Mouse (Mus musculus): ENCODE results near the gene Robo4. TPM values are rescaled to one million over a fixed set of nuclear protein-coding genes. Genes with fewer than 3 reads are reported as not detected.

The Robo4 gene
- polyA plus RNA-seq, 1 experiment: 11.4 TPM

DNA sequence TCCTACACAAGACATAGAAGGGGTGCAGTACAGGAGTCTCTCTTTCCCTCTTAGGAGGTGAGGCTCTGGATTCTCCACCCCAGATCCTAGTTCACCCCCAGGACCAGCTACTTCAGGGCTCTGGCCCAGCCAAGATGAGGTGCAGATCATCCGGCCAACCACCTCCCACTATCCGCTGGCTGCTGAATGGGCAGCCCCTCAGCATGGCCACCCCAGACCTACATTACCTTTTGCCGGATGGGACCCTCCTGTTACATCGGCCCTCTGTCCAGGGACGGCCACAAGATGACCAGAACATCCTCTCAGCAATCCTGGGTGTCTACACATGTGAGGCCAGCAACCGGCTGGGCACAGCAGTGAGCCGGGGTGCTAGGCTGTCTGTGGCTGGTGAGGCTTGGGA, 804 bp downstream of the Robo4 start:
- no peaks in the 10 kb centered on the region for H3K27me3 ChIP-seq (ENCODE audit: control insufficient read depth, insufficient read depth, low read length)
- H3K27ac ChIP-seq (ENCODE audit: insufficient read depth, low read length): 0 out of 2 replicates have a peak overlapping the region, but pooled peaks have one; percentile 25
- H3K4me1 ChIP-seq (ENCODE audit: control insufficient read depth, insufficient read depth, insufficient read length): no peaks in the 10 kb centered on the region
- H3K4me3 ChIP-seq (ENCODE audit: extremely low read depth, insufficient read depth, insufficient read length): peak overlapping the region; percentile 11; the same call in 1 of the 2 replicates
- DNase-seq (ENCODE audit: low read depth in 1 of 2, low spot score in 2 of 2): no peak
- no peaks in the 10 kb centered on the region for H3K36me3 ChIP-seq (ENCODE audit: control insufficient read depth, insufficient read depth, low read length)
- WGBS: 62% methylated on average over 7 of the region's 7 CpGs
- TF ChIP-seq CTCF (IDR thresholded peaks at IDR 0.05; ENCODE audit: extremely low read depth, insufficient read depth, insufficient read length, insufficient replicate concordance) (no peak), POLR2A (IDR thresholded peaks at IDR 0.05; ENCODE audit: low read depth, low read length) (no peak)

GRCm38 (mm10) chr9:37403011-37403410, 1.3 kb downstream of the Robo4 start:
- H3K27ac ChIP-seq (ENCODE audit: insufficient read depth, low read length): no peak overlapping the region
- H3K4me3 ChIP-seq (ENCODE audit: extremely low read depth, insufficient read depth, insufficient read length): no peak overlapping the region
- WGBS: 83% methylated on average over 7 of the region's 7 CpGs
- H3K4me1 ChIP-seq (ENCODE audit: control insufficient read depth, insufficient read depth, insufficient read length): no peaks in the 10 kb centered on the region
- no peaks in the 10 kb centered on the region for H3K27me3 ChIP-seq (ENCODE audit: control insufficient read depth, insufficient read depth, low read length)
- H3K36me3 ChIP-seq (ENCODE audit: control insufficient read depth, insufficient read depth, low read length): no peaks in the 10 kb centered on the region
- no peak for DNase-seq (ENCODE audit: low read depth in 1 of 2, low spot score in 2 of 2)
- no peak for TF ChIP-seq CTCF (IDR thresholded peaks at IDR 0.05; ENCODE audit: extremely low read depth, insufficient read depth, insufficient read length, insufficient replicate concordance)
- TF ChIP-seq POLR2A (IDR thresholded peaks at IDR 0.05; ENCODE audit: low read depth, low read length): no peak

- no peaks in the 10 kb centered on the region for H3K36me3 ChIP-seq (ENCODE audit: control insufficient read depth, insufficient read depth, low read length)
- H3K4me1 ChIP-seq (ENCODE audit: control insufficient read depth, insufficient read depth, insufficient read length): no peaks in the 10 kb centered on the region
- no peak overlapping the region for H3K4me3 ChIP-seq (ENCODE audit: extremely low read depth, insufficient read depth, insufficient read length)
- no peaks in the 10 kb centered on the region for H3K27me3 ChIP-seq (ENCODE audit: control insufficient read depth, insufficient read depth, low read length)
- DNase-seq (ENCODE audit: low read depth in 1 of 2, low spot score in 2 of 2): no peak
- no peak overlapping the region for H3K27ac ChIP-seq (ENCODE audit: insufficient read depth, low read length)
- no peak for TF ChIP-seq POLR2A (IDR thresholded peaks at IDR 0.05; ENCODE audit: low read depth, low read length)
- peak; percentile 48; the same call in 1 of the 2 replicates for TF ChIP-seq CTCF (IDR thresholded peaks at IDR 0.05; ENCODE audit: extremely low read depth, insufficient read depth, insufficient read length, insufficient replicate concordance)
- WGBS: 0% methylated on average over 1 of the region's 1 CpGs
Measured at GRCm38 (mm10) chr9:37406372-37406771, 4.7 kb downstream of the Robo4 start.

DNA sequence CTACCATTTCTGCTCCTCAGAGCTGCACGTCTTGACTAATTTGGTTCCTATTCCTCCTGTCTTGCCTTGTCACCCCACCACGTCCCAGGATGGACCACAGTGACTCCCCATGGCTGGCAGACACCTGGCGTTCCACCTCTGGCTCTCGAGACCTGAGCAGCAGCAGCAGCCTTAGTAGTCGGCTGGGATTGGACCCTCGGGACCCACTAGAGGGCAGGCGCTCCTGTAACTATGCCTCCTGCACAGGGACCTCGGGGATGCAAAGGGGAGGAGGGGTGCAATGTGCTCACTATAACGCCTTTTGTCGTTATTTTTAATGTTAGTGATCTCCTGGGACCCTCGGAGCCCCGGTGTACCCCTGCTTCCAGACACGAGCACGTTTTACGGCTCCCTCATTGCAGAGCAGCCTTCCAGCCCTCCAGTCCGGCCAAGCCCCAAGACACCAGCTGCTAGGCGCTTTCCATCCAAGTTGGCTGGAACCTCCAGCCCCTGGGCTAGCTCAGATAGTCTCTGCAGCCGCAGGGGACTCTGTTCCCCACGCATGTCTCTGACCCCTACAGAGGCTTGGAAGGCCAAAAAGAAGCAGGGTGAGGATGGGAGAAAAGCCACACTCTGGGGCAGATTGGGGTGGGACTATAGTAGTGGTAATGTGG, 6.3 kb downstream of the Robo4 start:
- H3K27ac ChIP-seq (ENCODE audit: insufficient read depth, low read length): no peak overlapping the region
- TF ChIP-seq POLR2A (IDR thresholded peaks at IDR 0.05; ENCODE audit: low read depth, low read length): no peak
- H3K4me3 ChIP-seq (ENCODE audit: extremely low read depth, insufficient read depth, insufficient read length): no peak overlapping the region
- no peaks in the 10 kb centered on the region for H3K4me1 ChIP-seq (ENCODE audit: control insufficient read depth, insufficient read depth, insufficient read length)
- no peaks in the 10 kb centered on the region for H3K27me3 ChIP-seq (ENCODE audit: control insufficient read depth, insufficient read depth, low read length)
- DNase-seq (ENCODE audit: low read depth in 1 of 2, low spot score in 2 of 2): no peak
- 82% methylated on average over 19 of the region's 19 CpGs for WGBS
- no peaks in the 10 kb centered on the region for H3K36me3 ChIP-seq (ENCODE audit: control insufficient read depth, insufficient read depth, low read length)

DNA sequence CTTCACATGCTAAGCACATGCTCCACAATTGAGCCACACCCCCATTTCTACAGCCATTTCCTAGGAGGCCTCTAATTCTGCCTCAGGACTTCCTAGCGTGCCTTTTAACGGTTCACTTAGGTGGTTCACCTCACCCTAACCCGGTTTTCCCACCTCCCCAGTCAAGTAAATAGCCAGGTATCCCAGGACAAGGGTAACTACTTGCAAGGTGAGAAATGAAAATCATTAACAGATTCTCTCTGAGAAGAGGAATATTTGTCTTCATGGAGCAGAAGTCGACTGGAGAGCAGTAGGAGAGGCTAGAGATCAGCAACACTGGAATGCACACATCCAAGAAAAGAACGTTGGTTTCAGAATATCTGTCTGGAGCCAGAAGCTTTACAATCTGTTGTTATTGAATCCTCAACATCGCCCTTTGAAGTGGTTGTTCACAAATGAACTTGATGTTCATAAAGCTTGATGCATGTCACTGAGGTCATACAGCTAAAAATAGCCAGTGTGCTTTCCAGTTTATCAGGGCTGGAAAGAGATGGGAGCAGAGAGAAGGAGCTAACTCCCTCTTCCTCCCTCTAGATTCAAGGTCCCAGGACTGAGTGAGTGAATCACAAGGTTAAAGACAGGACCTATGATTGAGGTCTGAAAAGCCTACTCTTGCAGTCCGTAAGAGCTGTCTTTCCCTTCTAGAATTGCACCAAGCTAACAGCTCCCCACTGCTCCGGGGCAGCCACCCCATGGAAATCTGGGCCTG, 8.2 kb downstream of the Robo4 start:
- no peak for DNase-seq (ENCODE audit: low read depth in 1 of 2, low spot score in 2 of 2)
- Histone ChIP-seq H3K4me3 (ENCODE audit: extremely low read depth, insufficient read depth, insufficient read length) (no peak overlapping the region), H3K27me3 (ENCODE audit: control insufficient read depth, insufficient read depth, low read length) (no peaks in the 10 kb centered on the region), H3K27ac (ENCODE audit: insufficient read depth, low read length) (no peak overlapping the region), H3K36me3 (ENCODE audit: control insufficient read depth, insufficient read depth, low read length) (no peaks in the 10 kb centered on the region), H3K4me1 (ENCODE audit: control insufficient read depth, insufficient read depth, insufficient read length) (no peaks in the 10 kb centered on the region)
- 80% methylated on average over 8 of the region's 8 CpGs for WGBS
- TF ChIP-seq POLR2A (IDR thresholded peaks at IDR 0.05; ENCODE audit: low read depth, low read length) (no peak), CTCF (IDR thresholded peaks at IDR 0.05; ENCODE audit: extremely low read depth, insufficient read depth, insufficient read length, insufficient replicate concordance) (no peak)

GRCm38 (mm10) chr9:37412989-37413388, 11.3 kb downstream of the Robo4 start:
- Histone ChIP-seq H3K27me3 (ENCODE audit: control insufficient read depth, insufficient read depth, low read length) (no peaks in the 10 kb centered on the region), H3K4me1 (ENCODE audit: control insufficient read depth, insufficient read depth, insufficient read length) (no peaks in the 10 kb centered on the region), H3K27ac (ENCODE audit: insufficient read depth, low read length) (no peak overlapping the region), H3K4me3 (ENCODE audit: extremely low read depth, insufficient read depth, insufficient read length) (no peak overlapping the region), H3K36me3 (ENCODE audit: control insufficient read depth, insufficient read depth, low read length) (no peaks in the 10 kb centered on the region)
- TF ChIP-seq POLR2A (IDR thresholded peaks at IDR 0.05; ENCODE audit: low read depth, low read length): no peak
- TF ChIP-seq CTCF (IDR thresholded peaks at IDR 0.05; ENCODE audit: extremely low read depth, insufficient read depth, insufficient read length, insufficient replicate concordance): no peak
- no peak for DNase-seq (ENCODE audit: low read depth in 1 of 2, low spot score in 2 of 2)
- 71% methylated on average over 3 of the region's 3 CpGs for WGBS

DNA sequence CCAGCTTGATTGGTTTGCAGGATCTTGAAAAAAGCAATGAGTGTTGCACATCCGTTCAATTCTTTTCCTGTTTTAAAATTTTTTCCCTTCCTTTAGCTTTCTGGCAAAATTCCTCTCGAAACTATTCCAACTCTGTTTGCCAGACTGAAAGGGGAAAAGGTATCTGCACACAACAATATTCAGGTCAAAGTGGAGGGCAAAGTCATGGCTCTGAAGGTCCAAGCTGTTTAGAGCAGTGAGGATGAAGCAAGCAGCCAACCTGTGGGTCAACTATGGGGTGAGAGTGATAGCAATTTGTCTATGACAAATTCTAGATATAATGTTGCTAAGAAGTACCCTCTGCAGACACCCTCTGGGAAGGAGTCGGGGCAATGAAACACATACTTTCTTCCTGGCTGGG, 13.0 kb downstream of the Robo4 start:
- Histone ChIP-seq H3K27me3 (ENCODE audit: control insufficient read depth, insufficient read depth, low read length) (no peaks in the 10 kb centered on the region), H3K27ac (ENCODE audit: insufficient read depth, low read length) (no peak overlapping the region), H3K4me3 (ENCODE audit: extremely low read depth, insufficient read depth, insufficient read length) (no peak overlapping the region), H3K36me3 (ENCODE audit: control insufficient read depth, insufficient read depth, low read length) (no peaks in the 10 kb centered on the region), H3K4me1 (ENCODE audit: control insufficient read depth, insufficient read depth, insufficient read length) (no peaks in the 10 kb centered on the region)
- DNase-seq (ENCODE audit: low read depth in 1 of 2, low spot score in 2 of 2): no peak
- whole genome bisulfite sequencing: 60% methylated on average over 3 of the region's 3 CpGs
- TF ChIP-seq CTCF (IDR thresholded peaks at IDR 0.05; ENCODE audit: extremely low read depth, insufficient read depth, insufficient read length, insufficient replicate concordance) (no peak), POLR2A (IDR thresholded peaks at IDR 0.05; ENCODE audit: low read depth, low read length) (no peak)
